Mouse (Mus musculus) common myeloid progenitor, adult 5-6 weeks (primary cell): Measurements from ENCODE around the gene Gm13271. TPM values are rescaled to one million over a fixed set of nuclear protein-coding genes. Genes with fewer than 3 reads are reported as not detected.
"Not testable (repeated sequence)": the region's sequence is repeated elsewhere in the genome, so short reads cannot be mapped to it uniquely, and the experiment has no call there.

ENCODE experiments used
- ATAC-seq: replicated peaks from 2 replicates; pipeline ENCODE4 v1.8.0; 2016; ENCODE audit warnings: low read depth, mild to moderate bottlenecking, moderate TSS enrichment, inconsistent platforms; ENCODE audit not compliant: poor library complexity, severe bottlenecking
- total RNA-seq: library from RNA; stranded (forward); fragments of 200-1000, 187-1606 nt; gene quantifications from 2 replicates; pipeline ENCODE4 v1.2.3, GENCODE M21; 2017

The Gm13271 gene
- total RNA-seq, 1 experiment from 2014 or later = not detected

DNA sequence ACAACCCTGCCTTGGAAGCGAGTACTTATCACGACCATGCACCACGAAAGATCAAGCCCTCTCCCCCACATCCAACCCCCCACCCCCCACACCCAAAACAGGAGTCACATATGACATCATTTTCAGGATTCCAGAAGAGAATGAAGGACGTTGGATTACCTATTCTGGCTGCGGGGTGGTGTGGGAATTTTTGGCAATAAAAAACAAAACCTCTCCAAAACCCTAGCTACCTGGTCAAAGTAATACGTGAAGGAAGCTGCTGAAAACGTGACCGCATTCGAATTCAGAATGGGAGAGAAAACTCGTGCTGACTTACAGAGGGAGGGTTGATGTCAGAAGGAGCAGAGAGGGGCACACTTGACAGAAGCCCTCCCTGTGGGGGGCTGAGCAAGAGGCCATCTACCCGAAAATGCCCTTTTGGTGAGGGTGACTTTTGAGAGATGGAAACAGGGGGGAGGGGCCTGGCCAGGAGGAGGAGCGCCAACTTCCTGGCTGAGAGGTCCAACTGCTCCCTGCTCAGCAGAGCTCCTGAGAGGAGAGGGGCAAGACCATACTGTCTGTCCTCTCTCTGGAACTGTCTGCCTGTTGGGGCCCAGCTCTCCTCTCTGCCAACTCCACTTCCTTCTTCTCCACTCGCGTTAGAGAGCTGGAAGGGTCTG is 5.1 kb downstream of the Gm13271 start, which contains the start of gene Gm13283:
Gm13283 (plus strand) TSS at position 510 of the 659 bp plus-strand sequence.
- ATAC-seq = not testable (repeated sequence)

DNA sequence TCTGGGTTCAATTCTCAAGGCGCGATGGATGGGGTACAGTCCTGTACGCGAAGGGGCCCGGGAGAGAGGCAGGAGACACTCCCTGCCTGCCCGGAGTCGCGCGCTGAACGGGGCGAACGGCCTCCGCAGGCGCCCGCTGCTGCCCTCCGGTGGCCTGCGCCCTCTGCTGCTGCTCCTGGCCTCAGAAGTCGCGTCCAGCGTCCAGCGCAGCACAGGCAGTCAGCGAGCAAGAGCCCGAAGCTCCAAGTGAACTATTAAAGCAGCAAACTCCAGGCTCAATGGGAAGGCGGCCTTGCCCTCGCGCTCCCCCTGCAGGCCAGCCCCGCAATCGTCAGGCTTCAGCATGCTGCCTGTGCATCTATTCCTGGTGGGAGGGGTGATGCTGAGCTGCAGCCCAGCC is 5.8 kb downstream of the Gm13271 start:
- not testable (repeated sequence) for ATAC-seq

DNA sequence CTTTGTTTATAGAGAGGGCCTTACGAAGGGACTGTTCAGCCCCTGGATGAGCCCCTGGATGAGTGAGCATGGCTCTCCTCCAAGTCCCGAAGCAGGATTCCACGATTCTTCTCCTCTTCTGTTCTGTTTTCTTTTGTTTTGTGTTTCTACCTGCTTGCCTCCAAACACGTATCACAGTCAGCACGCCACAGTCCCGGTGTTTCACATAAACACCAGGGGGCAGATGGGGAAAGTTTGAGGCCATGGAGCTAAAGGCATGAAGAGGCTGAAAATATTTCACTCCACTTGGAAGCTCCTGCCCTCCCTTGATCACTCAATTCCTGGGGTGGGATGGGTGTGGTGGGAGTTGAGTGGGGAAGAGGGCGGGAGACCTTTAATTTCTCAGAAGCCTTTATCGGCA is 7.1 kb downstream of the Gm13271 start:
- ATAC-seq = not testable (repeated sequence)

DNA sequence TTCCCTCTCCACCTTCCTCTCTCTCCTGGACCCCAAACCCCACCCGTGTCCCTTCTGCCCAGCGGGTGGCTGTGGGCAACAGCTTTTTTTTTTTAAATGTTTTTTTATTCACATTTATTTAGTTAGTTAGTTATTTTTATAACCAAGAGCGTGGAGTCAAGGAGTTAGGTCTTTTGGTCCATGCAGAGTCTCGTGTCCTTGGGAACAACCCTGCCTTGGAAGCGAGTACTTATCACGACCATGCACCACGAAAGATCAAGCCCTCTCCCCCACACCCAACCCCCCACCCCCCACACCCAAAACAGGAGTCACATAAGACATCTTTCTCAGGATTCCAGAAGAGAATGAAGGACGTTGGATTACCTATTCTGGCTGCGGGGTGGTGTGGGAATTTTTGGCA is 7.7 kb downstream of the Gm13271 start:
- ATAC-seq = not testable (repeated sequence)

DNA sequence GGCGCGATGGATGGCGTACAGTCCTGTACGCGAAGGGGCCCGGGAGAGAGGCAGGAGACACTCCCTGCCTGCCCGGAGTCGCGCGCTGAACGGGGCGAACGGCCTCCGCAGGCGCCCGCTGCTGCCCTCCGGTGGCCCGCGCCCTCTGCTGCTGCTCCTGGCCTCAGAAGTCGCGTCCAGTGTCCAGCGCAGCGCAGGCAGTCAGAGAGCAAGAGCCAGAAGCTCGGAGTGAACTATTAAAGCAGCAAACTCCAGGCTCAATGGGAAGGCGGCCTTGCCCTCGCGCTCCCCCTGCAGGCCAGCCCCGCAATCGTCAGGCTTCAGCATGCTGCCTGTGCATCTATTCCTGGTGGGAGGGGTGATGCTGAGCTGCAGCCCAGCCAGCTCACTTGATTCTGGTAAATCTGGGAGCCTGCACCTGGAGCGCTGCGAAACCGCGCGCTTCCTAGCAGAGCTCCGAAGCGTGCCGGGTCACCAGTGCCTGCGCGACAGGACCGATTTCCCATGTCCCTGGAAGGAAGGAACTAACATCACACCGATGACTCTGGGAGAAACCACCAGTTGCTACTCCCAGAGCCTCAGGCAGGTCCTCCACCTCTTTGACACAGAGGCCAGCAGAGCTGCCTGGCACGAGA is 8.8 kb downstream of the Gm13271 start:
- ATAC-seq = peak; percentile 92

DNA sequence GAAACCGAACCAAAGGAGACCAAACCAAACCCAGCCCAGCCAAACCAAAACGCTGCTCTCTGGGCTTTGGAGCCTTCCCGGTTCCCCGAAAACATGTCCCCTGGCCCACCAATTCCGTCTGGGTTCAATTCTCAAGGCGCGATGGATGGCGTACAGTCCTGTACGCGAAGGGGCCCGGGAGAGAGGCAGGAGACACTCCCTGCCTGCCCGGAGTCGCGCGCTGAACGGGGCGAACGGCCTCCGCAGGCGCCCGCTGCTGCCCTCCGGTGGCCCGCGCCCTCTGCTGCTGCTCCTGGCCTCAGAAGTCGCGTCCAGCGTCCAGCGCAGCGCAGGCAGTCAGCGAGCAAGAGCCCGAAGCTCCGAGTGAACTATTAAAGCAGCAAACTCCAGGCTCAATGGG is 18.9 kb downstream of the Gm13271 start, which contains the start of gene Gm13290:
Gm13290 (plus strand) TSS at position 301 of the 400 bp plus-strand sequence.
- not testable (repeated sequence) for ATAC-seq

DNA sequence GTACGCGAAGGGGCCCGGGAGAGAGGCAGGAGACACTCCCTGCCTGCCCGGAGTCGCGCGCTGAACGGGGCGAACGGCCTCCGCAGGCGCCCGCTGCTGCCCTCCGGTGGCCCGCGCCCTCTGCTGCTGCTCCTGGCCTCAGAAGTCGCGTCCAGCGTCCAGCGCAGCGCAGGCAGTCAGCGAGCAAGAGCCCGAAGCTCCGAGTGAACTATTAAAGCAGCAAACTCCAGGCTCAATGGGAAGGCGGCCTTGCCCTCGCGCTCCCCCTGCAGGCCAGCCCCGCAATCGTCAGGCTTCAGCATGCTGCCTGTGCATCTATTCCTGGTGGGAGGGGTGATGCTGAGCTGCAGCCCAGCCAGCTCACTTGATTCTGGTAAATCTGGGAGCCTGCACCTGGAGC is 22.0 kb downstream of the Gm13271 start, which contains the start of gene Gm13289:
Gm13289 (plus strand) TSS at position 301 of the 400 bp plus-strand sequence.
- ATAC-seq = not testable (repeated sequence)

DNA sequence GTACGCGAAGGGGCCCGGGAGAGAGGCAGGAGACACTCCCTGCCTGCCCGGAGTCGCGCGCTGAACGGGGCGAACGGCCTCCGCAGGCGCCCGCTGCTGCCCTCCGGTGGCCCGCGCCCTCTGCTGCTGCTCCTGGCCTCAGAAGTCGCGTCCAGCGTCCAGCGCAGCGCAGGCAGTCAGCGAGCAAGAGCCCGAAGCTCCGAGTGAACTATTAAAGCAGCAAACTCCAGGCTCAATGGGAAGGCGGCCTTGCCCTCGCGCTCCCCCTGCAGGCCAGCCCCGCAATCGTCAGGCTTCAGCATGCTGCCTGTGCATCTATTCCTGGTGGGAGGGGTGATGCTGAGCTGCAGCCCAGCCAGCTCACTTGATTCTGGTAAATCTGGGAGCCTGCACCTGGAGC is 24.9 kb downstream of the Gm13271 start, which contains the start of gene Gm13272:
Gm13272 (plus strand) TSS at position 301 of the 400 bp plus-strand sequence.
- not testable (repeated sequence) for ATAC-seq

DNA sequence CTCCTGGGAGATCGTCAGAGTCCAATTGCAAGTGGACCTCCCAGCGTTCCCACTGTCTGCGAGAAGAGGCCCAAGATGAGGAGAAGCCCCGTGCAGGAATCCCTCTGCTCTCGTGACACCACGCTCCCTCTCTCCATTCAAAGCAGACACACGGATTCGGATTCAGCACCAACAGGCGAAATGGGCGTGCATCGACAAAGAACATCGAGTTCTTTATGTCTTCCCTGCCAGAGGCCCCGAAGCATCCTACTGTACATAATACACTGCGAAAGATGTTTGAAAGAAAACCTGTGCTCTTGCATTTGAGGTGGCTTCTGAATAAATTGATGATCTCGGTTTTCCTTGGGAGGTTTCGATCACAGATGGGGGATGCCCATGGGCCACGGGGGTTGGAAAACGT is 25.7 kb downstream of the Gm13271 start:
- ATAC-seq = not testable (repeated sequence)

DNA sequence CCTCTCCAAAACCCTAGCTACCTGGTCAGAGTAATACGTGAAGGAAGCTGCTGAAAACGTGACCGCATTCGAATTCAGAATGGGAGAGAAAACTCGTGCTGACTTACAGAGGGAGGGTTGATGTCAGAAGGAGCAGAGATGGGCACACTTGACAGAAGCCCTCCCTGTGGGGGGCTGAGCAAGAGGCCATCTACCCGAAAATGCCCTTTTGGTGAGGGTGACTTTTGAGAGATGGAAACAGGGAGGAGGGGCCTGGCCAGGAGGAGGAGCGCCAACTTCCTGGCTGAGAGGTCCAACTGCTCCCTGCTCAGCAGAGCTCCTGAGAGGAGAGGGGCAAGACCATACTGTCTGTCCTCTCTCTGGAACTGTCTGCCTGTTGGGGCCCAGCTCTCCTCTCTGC is 27.2 kb downstream of the Gm13271 start, which contains the start of gene Ifnz:
Ifnz (plus strand) TSS at position 301 of the 400 bp plus-strand sequence.
- not testable (repeated sequence) for ATAC-seq

DNA sequence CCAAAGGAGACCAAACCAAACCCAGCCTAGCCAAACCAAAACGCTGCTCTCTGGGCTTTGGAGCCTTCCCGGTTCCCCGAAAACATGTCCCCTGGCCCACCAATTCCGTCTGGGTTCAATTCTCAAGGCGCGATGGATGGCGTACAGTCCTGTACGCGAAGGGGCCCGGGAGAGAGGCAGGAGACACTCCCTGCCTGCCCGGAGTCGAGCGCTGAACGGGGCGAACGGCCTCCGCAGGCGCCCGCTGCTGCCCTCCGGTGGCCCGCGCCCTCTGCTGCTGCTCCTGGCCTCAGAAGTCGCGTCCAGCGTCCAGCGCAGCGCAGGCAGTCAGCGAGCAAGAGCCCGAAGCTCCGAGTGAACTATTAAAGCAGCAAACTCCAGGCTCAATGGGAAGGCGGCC is 27.7 kb downstream of the Gm13271 start:
- not testable (repeated sequence) for ATAC-seq

DNA sequence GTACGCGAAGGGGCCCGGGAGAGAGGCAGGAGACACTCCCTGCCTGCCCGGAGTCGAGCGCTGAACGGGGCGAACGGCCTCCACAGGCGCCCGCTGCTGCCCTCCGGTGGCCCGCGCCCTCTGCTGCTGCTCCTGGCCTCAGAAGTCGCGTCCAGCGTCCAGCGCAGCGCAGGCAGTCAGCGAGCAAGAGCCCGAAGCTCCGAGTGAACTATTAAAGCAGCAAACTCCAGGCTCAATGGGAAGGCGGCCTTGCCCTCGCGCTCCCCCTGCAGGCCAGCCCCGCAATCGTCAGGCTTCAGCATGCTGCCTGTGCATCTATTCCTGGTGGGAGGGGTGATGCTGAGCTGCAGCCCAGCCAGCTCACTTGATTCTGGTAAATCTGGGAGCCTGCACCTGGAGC is 30.7 kb downstream of the Gm13271 start, which contains the start of gene Gm13276:
Gm13276 (plus strand) TSS at position 301 of the 400 bp plus-strand sequence.
- ATAC-seq = not testable (repeated sequence)

DNA sequence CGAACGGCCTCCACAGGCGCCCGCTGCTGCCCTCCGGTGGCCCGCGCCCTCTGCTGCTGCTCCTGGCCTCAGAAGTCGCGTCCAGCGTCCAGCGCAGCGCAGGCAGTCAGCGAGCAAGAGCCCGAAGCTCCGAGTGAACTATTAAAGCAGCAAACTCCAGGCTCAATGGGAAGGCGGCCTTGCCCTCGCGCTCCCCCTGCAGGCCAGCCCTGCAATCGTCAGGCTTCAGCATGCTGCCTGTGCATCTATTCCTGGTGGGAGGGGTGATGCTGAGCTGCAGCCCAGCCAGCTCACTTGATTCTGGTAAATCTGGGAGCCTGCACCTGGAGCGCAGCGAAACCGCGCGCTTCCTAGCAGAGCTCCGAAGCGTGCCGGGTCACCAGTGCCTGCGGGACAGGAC is 33.7 kb downstream of the Gm13271 start, which contains the start of gene Gm13277:
Gm13277 (plus strand) TSS at position 231 of the 400 bp plus-strand sequence.
- not testable (repeated sequence) for ATAC-seq

DNA sequence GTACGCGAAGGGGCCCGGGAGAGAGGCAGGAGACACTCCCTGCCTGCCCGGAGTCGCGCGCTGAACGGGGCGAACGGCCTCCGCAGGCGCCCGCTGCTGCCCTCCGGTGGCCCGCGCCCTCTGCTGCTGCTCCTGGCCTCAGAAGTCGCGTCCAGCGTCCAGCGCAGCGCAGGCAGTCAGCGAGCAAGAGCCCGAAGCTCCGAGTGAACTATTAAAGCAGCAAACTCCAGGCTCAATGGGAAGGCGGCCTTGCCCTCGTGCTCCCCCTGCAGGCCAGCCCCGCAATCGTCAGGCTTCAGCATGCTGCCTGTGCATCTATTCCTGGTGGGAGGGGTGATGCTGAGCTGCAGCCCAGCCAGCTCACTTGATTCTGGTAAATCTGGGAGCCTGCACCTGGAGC is 36.6 kb downstream of the Gm13271 start, which contains the start of gene Gm13278:
Gm13278 (plus strand) TSS at position 301 of the 400 bp plus-strand sequence.
- ATAC-seq = not testable (repeated sequence)

DNA sequence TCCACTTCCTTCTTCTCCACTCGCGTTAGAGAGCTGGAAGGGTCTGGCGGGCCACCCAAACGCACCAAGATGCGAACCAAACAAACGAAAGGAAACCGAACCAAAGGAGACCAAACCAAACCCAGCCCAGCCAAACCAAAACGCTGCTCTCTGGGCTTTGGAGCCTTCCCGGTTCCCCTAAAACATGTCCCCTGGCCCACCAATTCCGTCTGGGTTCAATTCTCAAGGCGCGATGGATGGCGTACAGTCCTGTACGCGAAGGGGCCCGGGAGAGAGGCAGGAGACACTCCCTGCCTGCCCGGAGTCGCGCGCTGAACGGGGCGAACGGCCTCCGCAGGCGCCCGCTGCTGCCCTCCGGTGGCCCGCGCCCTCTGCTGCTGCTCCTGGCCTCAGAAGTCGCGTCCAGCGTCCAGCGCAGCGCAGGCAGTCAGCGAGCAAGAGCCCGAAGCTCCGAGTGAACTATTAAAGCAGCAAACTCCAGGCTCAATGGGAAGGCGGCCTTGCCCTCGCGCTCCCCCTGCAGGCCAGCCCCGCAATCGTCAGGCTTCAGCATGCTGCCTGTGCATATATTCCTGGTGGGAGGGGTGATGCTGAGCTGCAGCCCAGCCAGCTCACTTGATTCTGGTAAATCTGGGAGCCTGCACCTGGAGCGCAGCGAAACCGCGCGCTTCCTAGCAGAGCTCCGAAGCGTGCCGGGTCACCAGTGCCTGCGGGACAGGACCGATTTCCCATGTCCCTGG is 39.4 kb downstream of the Gm13271 start, which contains the start of gene Gm13275:
Gm13275 (plus strand) TSS at position 552 of the 740 bp plus-strand sequence.
- not testable (repeated sequence) for ATAC-seq

DNA sequence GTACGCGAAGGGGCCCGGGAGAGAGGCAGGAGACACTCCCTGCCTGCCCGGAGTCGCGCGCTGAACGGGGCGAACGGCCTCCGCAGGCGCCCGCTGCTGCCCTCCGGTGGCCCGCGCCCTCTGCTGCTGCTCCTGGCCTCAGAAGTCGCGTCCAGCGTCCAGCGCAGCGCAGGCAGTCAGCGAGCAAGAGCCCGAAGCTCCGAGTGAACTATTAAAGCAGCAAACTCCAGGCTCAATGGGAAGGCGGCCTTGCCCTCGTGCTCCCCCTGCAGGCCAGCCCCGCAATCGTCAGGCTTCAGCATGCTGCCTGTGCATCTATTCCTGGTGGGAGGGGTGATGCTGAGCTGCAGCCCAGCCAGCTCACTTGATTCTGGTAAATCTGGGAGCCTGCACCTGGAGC is 42.4 kb downstream of the Gm13271 start, which contains the start of gene Gm13279:
Gm13279 (plus strand) TSS at position 301 of the 400 bp plus-strand sequence.
- ATAC-seq = not testable (repeated sequence)

DNA sequence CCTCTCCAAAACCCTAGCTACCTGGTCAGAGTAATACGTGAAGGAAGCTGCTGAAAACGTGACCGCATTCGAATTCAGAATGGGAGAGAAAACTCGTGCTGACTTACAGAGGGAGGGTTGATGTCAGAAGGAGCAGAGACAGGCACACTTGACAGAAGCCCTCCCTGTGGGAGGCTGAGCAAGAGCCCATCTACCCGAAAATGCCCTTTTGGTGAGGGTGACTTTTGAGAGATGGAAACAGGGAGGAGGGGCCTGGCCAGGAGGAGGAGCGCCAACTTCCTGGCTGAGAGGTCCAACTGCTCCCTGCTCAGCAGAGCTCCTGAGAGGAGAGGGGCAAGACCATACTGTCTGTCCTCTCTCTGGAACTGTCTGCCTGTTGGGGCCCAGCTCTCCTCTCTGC is 44.7 kb downstream of the Gm13271 start, which contains the start of gene Gm13285:
Gm13285 (plus strand) TSS at position 301 of the 400 bp plus-strand sequence.
- not testable (repeated sequence) for ATAC-seq

DNA sequence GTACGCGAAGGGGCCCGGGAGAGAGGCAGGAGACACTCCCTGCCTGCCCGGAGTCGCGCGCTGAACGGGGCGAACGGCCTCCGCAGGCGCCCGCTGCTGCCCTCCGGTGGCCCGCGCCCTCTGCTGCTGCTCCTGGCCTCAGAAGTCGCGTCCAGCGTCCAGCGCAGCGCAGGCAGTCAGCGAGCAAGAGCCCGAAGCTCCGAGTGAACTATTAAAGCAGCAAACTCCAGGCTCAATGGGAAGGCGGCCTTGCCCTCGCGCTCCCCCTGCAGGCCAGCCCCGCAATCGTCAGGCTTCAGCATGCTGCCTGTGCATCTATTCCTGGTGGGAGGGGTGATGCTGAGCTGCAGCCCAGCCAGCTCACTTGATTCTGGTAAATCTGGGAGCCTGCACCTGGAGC is 48.3 kb downstream of the Gm13271 start, which contains the start of gene Gm13287:
Gm13287 (plus strand) TSS at position 301 of the 400 bp plus-strand sequence.
- not testable (repeated sequence) for ATAC-seq
